Mouse (Mus musculus) testis, adult 2 months (tissue): Measurements from ENCODE around the gene Sp9. TPM values are rescaled to one million over a fixed set of nuclear protein-coding genes. Genes with fewer than 3 reads are reported as not detected.
A peak's percentile ranks its signal among the peaks of the same experiment; 100 is the strongest.

Experiments used
- H3K27ac ChIP-seq: fragments of 200-500 bp; 2 replicates; pipeline ENCODE4 v1.5.1; 2012; ENCODE audit warnings: low read depth, low read length; ENCODE audit not compliant: control insufficient read depth, insufficient read depth
- H3K27me3 ChIP-seq: fragments of 200-500 bp; 2 replicates; pipeline ENCODE4 v1.6.1; 2012; ENCODE audit warnings: mild to moderate bottlenecking, low read length, moderate library complexity; ENCODE audit not compliant: control insufficient read depth, insufficient read depth
- H3K36me3 ChIP-seq: fragments of 200-500 bp; 2 replicates; pipeline ENCODE4 v1.6.1; 2012; ENCODE audit warnings: mild to moderate bottlenecking, low read length; ENCODE audit not compliant: control insufficient read depth, insufficient read depth
- H3K4me1 ChIP-seq: fragments of 200-500 bp; 2 replicates; pipeline ENCODE4 v1.6.1; 2012; ENCODE audit warnings: low read length; ENCODE audit not compliant: control insufficient read depth, insufficient read depth
- H3K4me3 ChIP-seq: fragments of 200-500 bp; 2 replicates; pipeline ENCODE4 v1.5.1; 2012; ENCODE audit warnings: low read depth, mild to moderate bottlenecking, low read length, moderate library complexity, mixed read lengths; ENCODE audit not compliant: control insufficient read depth
- CTCF ChIP-seq: fragments of 200-500 bp; IDR thresholded peaks from 2 replicates; pipeline ENCODE4 v1.5.1; 2012; ENCODE audit warnings: low read depth, mild to moderate bottlenecking, inconsistent platforms, low read length, moderate library complexity; ENCODE audit not compliant: control insufficient read depth, insufficient read depth, insufficient replicate concordance
- POLR2A ChIP-seq: fragments of 200-500 bp; IDR thresholded peaks from 2 replicates; pipeline ENCODE4 v1.6.1; 2012; ENCODE audit warnings: low read depth, mild to moderate bottlenecking, inconsistent platforms, low read length, moderate library complexity; ENCODE audit not compliant: control insufficient read depth
- polyA plus RNA-seq: library from polyadenylated mRNA; depleted of rRNA; stranded (reverse); fragments of >200 nt; gene quantifications from 2 replicates; pipeline ENCODE4 v1.2.3, GENCODE M21; 2012

Gene Sp9
- polyA plus RNA-seq, 1 experiment: 0.02 TPM

DNA sequence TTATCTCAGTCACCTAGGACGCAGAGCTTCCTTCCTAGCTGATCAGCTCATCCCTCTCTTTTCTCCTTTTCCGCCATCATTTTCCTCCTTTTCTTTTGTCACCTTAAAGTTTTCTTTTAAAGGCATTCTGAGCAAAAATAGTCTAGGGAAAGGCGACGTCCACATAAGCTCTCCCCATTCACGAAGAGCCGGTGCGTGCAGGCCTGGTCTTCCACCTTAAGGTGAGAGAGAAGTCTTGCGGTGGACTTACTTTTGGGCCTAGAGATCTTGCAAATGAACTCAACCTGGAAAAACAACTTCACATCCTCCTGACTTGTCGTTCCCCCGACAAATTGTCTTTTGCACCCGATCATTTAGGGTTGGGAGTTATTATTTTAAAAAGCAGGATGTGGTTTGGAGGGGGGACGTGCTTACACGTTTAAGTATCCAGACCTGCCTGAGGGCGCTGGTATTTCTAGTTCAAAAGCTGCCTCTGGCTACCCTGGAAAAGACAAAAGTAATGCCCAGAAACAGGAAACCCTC lies 1.6 kb upstream of the Sp9 start:
- TF ChIP-seq CTCF (no peak), POLR2A (no peak)
- Histone ChIP-seq H3K4me3 (no peak overlapping the region; the same call in 1 of the 2 replicates), H3K36me3 (no peaks in the 10 kb centered on the region), H3K27ac (no peak overlapping the region), H3K27me3 (peaks cover 6% of the 10 kb centered on the region), H3K4me1 (peaks cover 22% of the 10 kb centered on the region)

GRCm38 (mm10) chr2:73270593-73271458 lies 899 bp upstream of the Sp9 start:
- no peak overlapping the region; the same call in 1 of the 2 replicates for H3K4me3 ChIP-seq
- no peak for TF ChIP-seq CTCF
- no peak for TF ChIP-seq POLR2A
- H3K4me1 ChIP-seq: peaks cover 22% of the 10 kb centered on the region
- H3K36me3 ChIP-seq: no peaks in the 10 kb centered on the region
- H3K27ac ChIP-seq: no peak overlapping the region
- H3K27me3 ChIP-seq: peaks cover 6% of the 10 kb centered on the region

- Histone ChIP-seq H3K4me3 (peak overlapping the region; percentile 66), H3K27ac (no peak overlapping the region), H3K36me3 (no peaks in the 10 kb centered on the region), H3K4me1 (peaks cover 25% of the 10 kb centered on the region), H3K27me3 (peaks cover 6% of the 10 kb centered on the region)
- no peak for TF ChIP-seq POLR2A
- no peak for TF ChIP-seq CTCF
These were observed 875 bp downstream of the Sp9 start for GRCm38 (mm10) chr2:73272351-73273248.

GRCm38 (mm10) chr2:73273249-73274118 lies 1.8 kb downstream of the Sp9 start:
- Histone ChIP-seq H3K27ac (no peak overlapping the region), H3K27me3 (peaks cover 7% of the 10 kb centered on the region), H3K4me1 (peaks cover 28% of the 10 kb centered on the region), H3K4me3 (peak overlapping the region; percentile 66), H3K36me3 (no peaks in the 10 kb centered on the region)
- TF ChIP-seq POLR2A: no peak
- no peak for TF ChIP-seq CTCF

GRCm38 (mm10) chr2:73274119-73274920 lies 2.6 kb downstream of the Sp9 start:
- TF ChIP-seq POLR2A: no peak
- no peak for TF ChIP-seq CTCF
- Histone ChIP-seq H3K27ac (no peak overlapping the region), H3K36me3 (no peaks in the 10 kb centered on the region), H3K4me3 (peak overlapping the region; percentile 66), H3K27me3 (peaks cover 10% of the 10 kb centered on the region), H3K4me1 (peaks cover 28% of the 10 kb centered on the region)
